Mouse (Mus musculus) thymus, adult 2 months (tissue): ENCODE data around the gene Sufu.

Experiments
- CTCF ChIP-seq: fragments of 200-500 bp; IDR thresholded peaks from 2 replicates; pipeline ENCODE4 v1.5.1; 2012; ENCODE audit warnings: mild to moderate bottlenecking, control low read depth, low read length, moderate library complexity, borderline replicate concordance; ENCODE audit not compliant: control insufficient read depth, poor library complexity, insufficient read depth; ENCODE audit errors: extremely low read depth
- POLR2A ChIP-seq: fragments of 200-500 bp; IDR thresholded peaks from 2 replicates; pipeline ENCODE4 v1.6.1; 2012; ENCODE audit warnings: mild to moderate bottlenecking, low read length, control low read depth, moderate library complexity; ENCODE audit not compliant: control insufficient read depth, poor library complexity, insufficient read depth; ENCODE audit errors: extremely low read depth

- TF ChIP-seq POLR2A (no peak), CTCF (no peak)
Measured at GRCm38 (mm10) chr19:46480624-46481345, 84.1 kb downstream of the Sufu start.
